Mouse (Mus musculus) splenic B cell, adult 2 months (primary cell): ENCODE data around the gene Cd3g.
"Not testable (repeated sequence)": the region's sequence is repeated elsewhere in the genome, so short reads cannot be mapped to it uniquely, and the experiment has no call there.

Experiments used
- DNase-seq: peaks from one replicate; pipeline ENCODE4 v3.0.0-alpha.2; 2011; ENCODE audit warnings: low read depth, low spot score
- H3K27me3 ChIP-seq: 2 replicates; pipeline ENCODE4 v1.6.1; 2012; ENCODE audit warnings: mild to moderate bottlenecking, low read length, moderate library complexity, mixed read lengths; ENCODE audit not compliant: control insufficient read depth, poor library complexity, insufficient read depth, severe bottlenecking
- H3K36me3 ChIP-seq: 2 replicates; pipeline ENCODE4 v1.6.1; 2012; ENCODE audit warnings: mild to moderate bottlenecking, low read length, moderate library complexity, mixed read lengths; ENCODE audit not compliant: control insufficient read depth, poor library complexity, insufficient read depth, severe bottlenecking

The Cd3g gene

DNA sequence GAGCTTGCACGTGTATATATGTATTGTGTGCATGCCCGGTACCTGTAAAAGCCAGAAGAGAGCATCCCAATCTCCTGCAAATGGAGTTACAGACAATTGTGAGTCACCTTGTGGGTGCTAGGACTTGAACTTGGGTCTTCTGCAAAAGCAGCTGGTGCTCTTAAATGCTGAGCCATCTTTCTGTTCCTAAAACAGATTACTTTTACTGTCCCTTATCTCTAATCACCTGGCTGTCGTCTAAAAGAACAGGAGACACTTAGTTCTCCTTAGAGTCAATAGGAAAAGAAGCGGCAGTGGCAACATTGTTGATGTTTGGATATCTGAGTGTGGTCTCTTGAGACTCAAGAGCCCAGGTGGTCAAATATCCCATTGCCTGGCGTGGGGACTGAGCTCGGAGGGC is 2.4 kb downstream of the Cd3g start:
- DNase-seq: no peak
- no peaks in the 10 kb centered on the region for H3K27me3 ChIP-seq

DNA sequence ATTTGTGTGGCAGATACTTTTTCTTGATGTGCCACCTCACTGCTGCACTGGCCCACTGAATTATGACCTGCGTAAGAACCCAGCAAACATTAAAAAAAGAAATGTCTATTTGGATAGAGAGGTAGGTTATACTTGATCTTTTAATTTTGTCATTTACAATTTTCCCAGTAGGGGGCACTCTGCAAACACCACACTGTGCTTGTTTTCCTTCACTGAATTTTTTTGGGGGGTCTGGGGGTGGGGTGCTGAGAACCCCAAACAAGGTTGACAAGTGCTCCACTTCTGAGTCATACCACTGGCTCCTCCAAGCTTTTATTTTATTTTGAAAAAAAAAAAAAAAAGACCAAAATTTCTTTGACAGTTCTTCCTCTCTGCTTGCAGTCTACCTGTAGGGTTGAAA is 10.8 kb downstream of the Cd3g start:
- Histone ChIP-seq H3K36me3 (no peaks in the 10 kb centered on the region), H3K27me3 (no peaks in the 10 kb centered on the region)
- DNase-seq: peak; percentile 48

More for the DNA sequence above, 2.4 kb downstream of the Cd3g start:
- no peaks in the 10 kb centered on the region for H3K36me3 ChIP-seq

DNA sequence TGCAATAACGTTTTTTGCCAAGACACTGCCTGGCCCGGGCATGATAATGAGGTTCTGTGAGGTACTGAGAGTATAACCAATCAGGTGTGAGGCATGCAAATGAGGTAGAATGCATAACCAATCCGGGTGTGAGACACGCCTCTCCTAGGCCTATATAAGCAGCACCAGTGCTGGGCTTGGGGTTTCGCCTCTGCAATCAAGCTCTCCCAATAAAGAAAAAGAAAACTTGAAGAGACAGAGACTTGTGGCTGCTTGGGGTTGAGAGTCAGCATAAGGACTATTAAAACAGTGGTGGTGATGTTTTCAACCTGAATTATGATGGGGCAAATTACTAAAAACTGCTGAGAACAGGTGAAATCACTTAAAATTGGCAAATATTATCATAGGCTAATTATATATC is 12.5 kb downstream of the Cd3g start:
- not testable (repeated sequence) for H3K27me3 ChIP-seq, H3K36me3 ChIP-seq, DNase-seq

DNA sequence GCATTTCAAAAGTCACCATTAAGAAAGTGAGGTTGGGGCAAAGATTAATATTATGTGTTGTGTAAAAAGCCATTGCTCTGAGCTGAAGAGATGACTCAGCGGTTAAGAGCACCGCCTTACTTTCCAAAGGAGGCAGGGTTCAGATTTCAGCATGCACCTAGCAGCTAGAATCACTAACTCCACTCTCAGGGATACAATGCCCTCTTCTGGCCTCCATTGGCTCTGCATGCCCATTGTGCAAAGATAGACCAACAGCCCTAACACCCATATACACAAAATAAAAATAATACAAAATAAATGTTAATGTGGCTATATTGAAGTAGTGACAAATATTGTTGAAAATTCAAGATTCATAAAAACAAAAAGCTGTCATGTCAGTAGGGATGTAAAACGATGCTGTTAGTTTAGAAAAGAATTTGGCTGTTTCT is 13.4 kb downstream of the Cd3g start:
- no peaks in the 10 kb centered on the region for H3K36me3 ChIP-seq
- peak; percentile 85 for DNase-seq

GRCm38 (mm10) chr9:44965833-44966466 is 14.3 kb downstream of the Cd3g start:
- DNase-seq: no peak
- H3K36me3 ChIP-seq: no peaks in the 10 kb centered on the region
- no peaks in the 10 kb centered on the region for H3K27me3 ChIP-seq

More for the DNA sequence above, 13.4 kb downstream of the Cd3g start:
- no peaks in the 10 kb centered on the region for H3K27me3 ChIP-seq

- H3K36me3 ChIP-seq: no peaks in the 10 kb centered on the region
- DNase-seq: peak; percentile 100
- H3K27me3 ChIP-seq: no peaks in the 10 kb centered on the region
These were observed 15.0 kb downstream of the Cd3g start, which contains the start of gene Ube4a for GRCm38 (mm10) chr9:44965126-44965832. Ube4a (minus strand) TSS chr9:44965600.

DNA sequence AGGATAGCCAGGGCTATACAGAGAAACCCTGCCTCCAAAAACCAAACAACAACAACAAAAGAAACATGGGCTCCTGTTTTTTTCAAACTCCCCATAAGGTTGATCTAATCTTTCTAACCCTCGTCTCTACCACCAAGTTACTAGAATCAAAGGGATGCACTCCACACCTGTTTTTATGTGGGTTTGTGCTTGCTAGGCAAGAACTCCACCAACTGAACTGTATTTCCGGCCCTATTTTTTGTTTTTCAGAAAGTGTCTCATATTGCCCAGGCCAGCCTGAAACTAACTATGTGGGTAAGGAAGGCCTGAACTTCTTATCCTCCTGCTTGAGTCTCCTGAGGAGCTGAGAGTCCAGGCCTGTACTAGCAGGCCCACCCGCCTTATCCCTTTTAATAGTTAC is 25.8 kb downstream of the Cd3g start:
- DNase-seq: no peak
- peaks cover 23% of the 10 kb centered on the region for H3K36me3 ChIP-seq
- no peaks in the 10 kb centered on the region for H3K27me3 ChIP-seq

GRCm38 (mm10) chr9:44947836-44948235 is 32.4 kb downstream of the Cd3g start:
- H3K27me3 ChIP-seq: no peaks in the 10 kb centered on the region
- H3K36me3 ChIP-seq: peaks cover 29% of the 10 kb centered on the region

DNA sequence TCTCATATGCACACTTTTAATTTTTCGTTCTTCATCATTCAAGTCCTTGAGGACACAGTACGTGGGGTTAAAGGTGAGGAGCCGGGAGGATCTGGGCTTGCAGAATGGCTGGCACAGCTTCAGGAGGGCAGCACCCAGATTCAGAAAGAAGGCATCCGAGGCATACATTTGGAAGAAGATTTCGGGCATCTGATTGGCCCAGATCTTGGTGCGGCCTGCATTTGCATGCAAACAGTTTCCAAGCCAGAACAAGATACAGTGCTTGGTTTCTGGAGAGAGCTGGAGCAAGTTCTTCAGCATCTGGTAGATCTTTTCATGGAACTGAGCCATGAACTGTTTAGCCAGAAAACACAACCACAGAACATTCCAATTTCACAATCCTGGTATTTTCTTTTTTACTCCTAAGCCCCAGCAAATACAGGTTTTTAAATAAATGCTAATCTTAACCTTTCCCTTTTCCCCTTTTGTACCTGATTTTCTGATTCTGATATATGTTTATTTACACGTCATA is 34.0 kb downstream of the Cd3g start:
- H3K36me3 ChIP-seq: peaks cover 31% of the 10 kb centered on the region
- H3K27me3 ChIP-seq: no peaks in the 10 kb centered on the region
- no peak for DNase-seq

More at GRCm38 (mm10) chr9:44947836-44948235, 32.4 kb downstream of the Cd3g start:
- no peak for DNase-seq

GRCm38 (mm10) chr9:44942421-44942820 is 37.8 kb downstream of the Cd3g start:
- DNase-seq: no peak
- H3K36me3 ChIP-seq: peaks cover 22% of the 10 kb centered on the region

DNA sequence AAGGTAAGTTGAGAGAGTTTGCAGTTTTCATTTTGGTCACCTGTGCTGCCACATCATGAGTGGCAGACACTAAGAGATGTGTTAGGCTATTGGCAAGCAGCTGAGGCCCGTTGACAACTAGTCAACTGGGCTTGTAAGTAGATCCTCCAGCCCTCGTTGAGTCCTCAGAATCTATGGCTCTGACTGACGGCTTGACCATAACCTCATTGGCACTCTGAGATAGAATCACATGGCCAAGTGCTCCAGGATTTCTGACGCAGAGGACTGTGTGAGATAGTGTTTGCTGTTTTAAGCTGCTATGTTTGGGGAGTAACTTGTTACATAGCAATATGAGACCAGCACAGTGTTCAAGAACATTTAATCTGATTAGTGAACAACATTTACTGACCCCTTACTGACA is 38.5 kb downstream of the Cd3g start:
- no peak for DNase-seq
- Histone ChIP-seq H3K27me3 (no peaks in the 10 kb centered on the region), H3K36me3 (peaks cover 21% of the 10 kb centered on the region)

More at GRCm38 (mm10) chr9:44942421-44942820, 37.8 kb downstream of the Cd3g start:
- H3K27me3 ChIP-seq: no peaks in the 10 kb centered on the region

- Histone ChIP-seq H3K36me3 (0 out of 2 replicates have a peak, but pooled peaks cover 2% of the 10 kb centered on the region), H3K27me3 (no peaks in the 10 kb centered on the region)
- peak; percentile 5 for DNase-seq
These were observed 58.7 kb downstream of the Cd3g start for GRCm38 (mm10) chr9:44921543-44921942.

GRCm38 (mm10) chr9:44921123-44921468 is 59.1 kb downstream of the Cd3g start:
- DNase-seq: no peak
- H3K27me3 ChIP-seq: no peaks in the 10 kb centered on the region
- H3K36me3 ChIP-seq: no peaks in the 10 kb centered on the region

GRCm38 (mm10) chr9:44920374-44921122 is 59.7 kb downstream of the Cd3g start, which contains the start of gene Atp5l:
Atp5l (minus strand) TSS chr9:44920742.
- H3K27me3 ChIP-seq: no peaks in the 10 kb centered on the region
- no peaks in the 10 kb centered on the region for H3K36me3 ChIP-seq
- peak; percentile 94 for DNase-seq

- DNase-seq: no peak
- H3K27me3 ChIP-seq: no peaks in the 10 kb centered on the region
- H3K36me3 ChIP-seq: no peaks in the 10 kb centered on the region
These were observed 60.6 kb downstream of the Cd3g start for GRCm38 (mm10) chr9:44919606-44920005.
